ENCODE assay signal across 18 mouse cellular contexts in genomic region chr2:60862913-60863711, GRCm38 (mm10).
A peak's percentile ranks its signal among the peaks of the same experiment; 100 is the strongest.
DNase-seq lines count a peak whose midpoint lies in the region; ATAC-seq and TF ChIP-seq lines count a peak whose summit lies in the region.
"Had no signal": no experiment of that assay in that cellular context is flagged by ENCODE, and none has a peak within 500 bp of the region (broad histone marks: within the 10 kb centered on the region; RNA-seq: fewer than 3 reads in every experiment).

No protein-coding gene starts in this region.

- intact Hi-C loops in heart, postnatal 25 days (cut with DNase I), result no loop called here

- no peak for DNase-seq in heart, postnatal 25 days (ENCODE audit: low spot score)
- DNase-seq in lung, postnatal 0 days (ENCODE audit: low spot score), result peak; percentile 75
- DNase-seq in lung, postnatal 10 days, result no peak
- DNase-seq in lung, postnatal 25 days (ENCODE audit: low spot score), result peak; percentile 59
- DNase-seq in hindbrain, postnatal 0 days (ENCODE audit: low spot score), result no peak
- no peak for DNase-seq in right cerebral cortex, postnatal 10 days (ENCODE audit: low spot score in 2 of 2)
- DNase-seq: midbrain, embryonic 14.5 days; thymus, adult 2 months; thymus, postnatal 4 days had no signal

- peak; percentile 32; the same call in 1 of the 2 replicates for ATAC-seq in heart, embryonic 13.5 days (ENCODE audit: extremely low read depth, insufficient number of reproducible peaks, low FRiP score, low TSS enrichment)
- ATAC-seq in lung, postnatal 0 days, result peak; percentile 91
- peak; percentile 15; the same call in 1 of the 2 replicates for ATAC-seq in liver, embryonic 12.5 days
- no peak for ATAC-seq in hindbrain, postnatal 0 days
- ATAC-seq: inflammation-experienced regulatory T-cells, adult 6 months had no signal

- peak; percentile 81 for TF ChIP-seq EP300 in lung, postnatal 0 days (IDR thresholded peaks at IDR 0.05)

- H3K9me3 ChIP-seq in heart, embryonic 13.5 days, result peaks cover 4% of the 10 kb centered on the region; the same call in 1 of the 2 replicates
- H3K9me3 ChIP-seq in lung, postnatal 0 days (ENCODE audit: low read length), result no peaks in the 10 kb centered on the region
- H3K9me3 ChIP-seq in liver, embryonic 12.5 days (replicated peaks), result no peaks in the 10 kb centered on the region
- H3K9me3 ChIP-seq in hindbrain, postnatal 0 days (ENCODE audit: low read length), result no peaks in the 10 kb centered on the region
- H3K9me3 ChIP-seq: embryonic facial prominence, embryonic 12.5 days; forebrain, embryonic 13.5 days; heart, embryonic 10.5 days had no signal

- no peak for TF ChIP-seq CTCF in lung, postnatal 0 days (IDR thresholded peaks at IDR 0.05)
- TF ChIP-seq CTCF in hindbrain, postnatal 0 days (IDR thresholded peaks at IDR 0.05; ENCODE audit: low read depth), result no peak

- H3K36me3 ChIP-seq in heart, embryonic 13.5 days, result peaks cover 35% of the 10 kb centered on the region
- H3K36me3 ChIP-seq in lung, postnatal 0 days (ENCODE audit: insufficient read depth, low read length), result no peaks in the 10 kb centered on the region
- peaks cover 13% of the 10 kb centered on the region for H3K36me3 ChIP-seq in liver, embryonic 12.5 days
- H3K36me3 ChIP-seq in hindbrain, postnatal 0 days (ENCODE audit: insufficient read depth, low read length), result no peaks in the 10 kb centered on the region
- H3K36me3 ChIP-seq: hindbrain, embryonic 13.5 days had no signal

- H3K4me3 ChIP-seq in heart, embryonic 13.5 days, result no peak overlapping the region
- no peak overlapping the region for H3K4me3 ChIP-seq in lung, postnatal 0 days (ENCODE audit: low read depth, low read length)
- no peak overlapping the region for H3K4me3 ChIP-seq in liver, embryonic 12.5 days
- no peak overlapping the region for H3K4me3 ChIP-seq in hindbrain, postnatal 0 days (ENCODE audit: low read length)
- H3K4me3 ChIP-seq: embryonic facial prominence, embryonic 12.5 days; erythroblast, embryonic 14.5 days; forebrain, embryonic 13.5 days; heart, embryonic 10.5 days; hindbrain, embryonic 13.5 days; left cerebral cortex, adult 2 months had no signal

- WGBS in heart, embryonic 13.5 days, result 91% methylated on average over 8 of the region's 8 CpGs
- 72% methylated on average over 8 of the region's 8 CpGs for WGBS in lung, postnatal 0 days
- 80% methylated on average over 8 of the region's 8 CpGs for WGBS in liver, embryonic 12.5 days (ENCODE audit: insufficient replicate concordance)
- 93% methylated on average over 8 of the region's 8 CpGs for WGBS in hindbrain, postnatal 0 days

- H3K9ac ChIP-seq in heart, embryonic 13.5 days, result no peak overlapping the region
- no peak overlapping the region for H3K9ac ChIP-seq in lung, postnatal 0 days (replicated peaks; ENCODE audit: low read depth)
- no peak overlapping the region for H3K9ac ChIP-seq in liver, embryonic 12.5 days
- no peak overlapping the region for H3K9ac ChIP-seq in hindbrain, postnatal 0 days (replicated peaks; ENCODE audit: low read length)
- H3K9ac ChIP-seq: embryonic facial prominence, embryonic 12.5 days; forebrain, embryonic 13.5 days; hindbrain, embryonic 13.5 days had no signal

- H3K27me3 ChIP-seq in heart, embryonic 13.5 days (replicated peaks), result no peaks in the 10 kb centered on the region
- no peaks in the 10 kb centered on the region for H3K27me3 ChIP-seq in lung, postnatal 0 days (replicated peaks; ENCODE audit: insufficient read depth, low read length)
- no peaks in the 10 kb centered on the region for H3K27me3 ChIP-seq in liver, embryonic 12.5 days (replicated peaks)
- no peaks in the 10 kb centered on the region for H3K27me3 ChIP-seq in hindbrain, postnatal 0 days (ENCODE audit: insufficient read depth, low read length)
- H3K27me3 ChIP-seq: embryonic facial prominence, embryonic 12.5 days; hindbrain, embryonic 13.5 days had no signal

- H3K4me1 ChIP-seq in heart, embryonic 13.5 days, result peaks cover 51% of the 10 kb centered on the region
- H3K4me1 ChIP-seq in lung, postnatal 0 days (ENCODE audit: insufficient read depth, low read depth, low read length), result peaks cover 33% of the 10 kb centered on the region
- peaks cover 46% of the 10 kb centered on the region for H3K4me1 ChIP-seq in liver, embryonic 12.5 days
- no peaks in the 10 kb centered on the region for H3K4me1 ChIP-seq in hindbrain, postnatal 0 days (ENCODE audit: insufficient read depth, low read length)
- H3K4me1 ChIP-seq: forebrain, embryonic 13.5 days had no signal

- H3K4me2 ChIP-seq in heart, embryonic 13.5 days, result no peak overlapping the region
- no peak overlapping the region for H3K4me2 ChIP-seq in lung, postnatal 0 days (replicated peaks; ENCODE audit: low read depth, low read length)
- no peak overlapping the region for H3K4me2 ChIP-seq in liver, embryonic 12.5 days
- no peak overlapping the region for H3K4me2 ChIP-seq in hindbrain, postnatal 0 days (ENCODE audit: low read depth, low read length)
- H3K4me2 ChIP-seq: embryonic facial prominence, embryonic 12.5 days; forebrain, embryonic 13.5 days; hindbrain, embryonic 13.5 days had no signal

- peak overlapping the region; percentile 20; the same call in 1 of the 2 replicates for H3K27ac ChIP-seq in heart, embryonic 13.5 days (replicated peaks)
- H3K27ac ChIP-seq in lung, postnatal 0 days (ENCODE audit: low read length), result peak overlapping the region; percentile 73; the same call in 1 of the 2 replicates
- 0 out of 2 replicates have a peak overlapping the region, but pooled peaks have one; percentile 12 for H3K27ac ChIP-seq in liver, embryonic 12.5 days
- no peak overlapping the region for H3K27ac ChIP-seq in hindbrain, postnatal 0 days
- H3K27ac ChIP-seq: embryonic facial prominence, embryonic 12.5 days; forebrain, embryonic 13.5 days; heart, embryonic 10.5 days; hindbrain, embryonic 13.5 days; left cerebral cortex, adult 2 months had no signal

Comparison
In these comparisons a context has a peak if more than half of its experiments do, and no peak if none do; other contexts are left out.
1. DNase-seq: peak in lung, postnatal 0 days (single experiment) and lung, postnatal 25 days (single experiment); none in heart, postnatal 25 days (single experiment), lung, postnatal 10 days (single experiment), hindbrain, postnatal 0 days (single experiment) and right cerebral cortex, postnatal 10 days (0 of 2).